Mouse (Mus musculus) liver, embryonic 14.5 days (tissue): Measurements from ENCODE around the gene Ap1s2.

ENCODE experiments used
- CTCF ChIP-seq: IDR thresholded peaks from 2 replicates; pipeline ENCODE4 v1.5.1; 2016; ENCODE audit warnings: antibody characterized with exemption, low read depth, control low read depth
- EP300 ChIP-seq: IDR thresholded peaks from 2 replicates; pipeline ENCODE4 v1.6.1; 2016; ENCODE audit warnings: antibody characterized with exemption, low read depth

DNA sequence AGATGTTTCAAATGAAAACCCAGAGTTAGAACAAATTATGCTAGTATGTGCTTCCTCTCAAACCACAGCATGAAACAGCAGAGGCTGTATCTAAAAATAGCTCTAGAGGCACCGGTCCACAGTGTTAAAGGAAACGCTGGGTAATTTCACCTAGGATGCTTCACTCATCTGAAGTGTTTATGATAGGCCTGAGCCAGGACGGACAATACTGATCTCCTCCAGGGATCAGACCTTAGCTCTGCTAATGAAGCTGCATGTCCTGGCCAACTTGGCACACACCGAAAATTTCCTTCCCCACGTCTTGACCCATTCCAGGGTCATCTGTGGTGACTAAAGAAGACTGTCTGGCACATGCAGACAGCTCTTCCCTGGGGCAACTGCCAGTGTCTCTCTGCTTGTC lies 29.4 kb upstream of the Ap1s2 start:
- TF ChIP-seq CTCF (no peak), EP300 (no peak)
